Mouse (Mus musculus) layer of hippocampus, adult 2 months (tissue): ENCODE results near the gene Tead4. TPM values are rescaled to one million over a fixed set of nuclear protein-coding genes. Genes with fewer than 3 reads are reported as not detected.

ENCODE experiments used
- DNase-seq, 2 experiments: peaks; one replicate each; pipeline ENCODE4 v3.0.0; 2022; ENCODE audit warnings: low spot score in 2 of 2
- H3K27ac ChIP-seq: fragments of 200-600 bp; 2 replicates; pipeline ENCODE4 v1.8.1; 2022
- H3K4me3 ChIP-seq: fragments of 200-600 bp; 2 replicates; pipeline ENCODE4 v1.8.1; 2022; ENCODE audit warnings: mild to moderate bottlenecking
- CTCF ChIP-seq: fragments of 200-600 bp; conservative IDR thresholded peaks from 2 replicates; pipeline ENCODE4 v1.8.1; 2022; ENCODE audit warnings: antibody characterized with exemption, mild to moderate bottlenecking, moderate library complexity
- total RNA-seq, 2 experiments: library from RNA; stranded (reverse); gene quantifications; 2 replicates each; pipeline ENCODE4 v1.2.3; 2021

Tead4 gene
- total RNA-seq, 2 experiments from 2014 or later, result 0.86 to 0.87 TPM

DNA sequence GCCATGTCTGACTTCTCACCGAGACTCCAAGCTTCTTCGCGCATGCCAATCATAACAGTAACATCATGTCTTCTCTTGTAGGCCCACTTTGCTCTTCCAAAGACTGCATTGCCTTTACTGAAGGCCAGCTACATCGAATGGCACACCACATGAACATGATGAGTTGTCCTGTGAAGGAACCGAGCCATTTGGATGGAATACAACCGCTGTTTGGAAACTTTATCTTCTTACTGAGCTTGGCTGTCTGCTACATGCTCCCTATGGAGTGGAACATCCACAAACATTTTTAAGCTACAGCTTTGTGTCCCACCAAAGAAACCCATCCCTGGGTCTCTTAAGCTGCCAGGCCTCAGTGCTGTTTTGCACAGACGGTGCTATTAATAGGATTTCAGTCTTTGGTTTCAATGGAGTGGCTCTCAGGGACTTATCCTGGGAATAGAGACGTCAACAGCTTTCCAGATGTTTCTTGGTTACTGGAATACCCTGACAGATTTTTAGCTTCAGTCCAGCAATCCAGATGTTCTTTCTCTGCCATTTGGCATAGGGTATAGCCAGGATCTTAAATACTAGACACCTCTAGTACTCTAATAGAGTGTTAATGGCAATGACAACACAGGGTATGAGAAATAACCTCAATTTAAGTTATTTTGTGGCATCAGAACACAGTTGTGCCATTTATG lies 92.0 kb downstream of the Tead4 start:
- no peak overlapping the region for H3K27ac ChIP-seq
- DNase-seq, result no peak
- H3K4me3 ChIP-seq, result no peak overlapping the region
- no peak for TF ChIP-seq CTCF

DNA sequence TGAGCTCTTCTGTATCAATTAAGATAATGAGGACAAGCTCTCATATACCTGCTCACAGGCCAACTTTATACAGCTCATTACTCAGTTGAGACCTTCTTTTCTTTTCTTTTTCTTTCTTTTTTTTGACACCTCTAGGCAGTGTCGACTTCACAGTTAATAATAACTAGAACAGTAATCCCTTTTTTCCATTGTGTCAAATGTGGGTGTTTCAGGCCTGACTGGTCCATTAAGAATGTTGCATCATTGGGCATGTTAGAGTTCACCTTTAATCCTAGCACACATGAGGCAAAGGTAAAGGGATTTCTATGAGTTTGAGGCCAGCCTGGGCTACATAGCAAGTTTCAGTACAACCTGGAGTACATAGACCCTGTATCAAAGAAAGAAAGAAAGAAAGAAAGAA lies 97.1 kb downstream of the Tead4 start:
- no peak overlapping the region for H3K27ac ChIP-seq
- TF ChIP-seq CTCF, result no peak
- DNase-seq, result no peak
- H3K4me3 ChIP-seq, result no peak overlapping the region

DNA sequence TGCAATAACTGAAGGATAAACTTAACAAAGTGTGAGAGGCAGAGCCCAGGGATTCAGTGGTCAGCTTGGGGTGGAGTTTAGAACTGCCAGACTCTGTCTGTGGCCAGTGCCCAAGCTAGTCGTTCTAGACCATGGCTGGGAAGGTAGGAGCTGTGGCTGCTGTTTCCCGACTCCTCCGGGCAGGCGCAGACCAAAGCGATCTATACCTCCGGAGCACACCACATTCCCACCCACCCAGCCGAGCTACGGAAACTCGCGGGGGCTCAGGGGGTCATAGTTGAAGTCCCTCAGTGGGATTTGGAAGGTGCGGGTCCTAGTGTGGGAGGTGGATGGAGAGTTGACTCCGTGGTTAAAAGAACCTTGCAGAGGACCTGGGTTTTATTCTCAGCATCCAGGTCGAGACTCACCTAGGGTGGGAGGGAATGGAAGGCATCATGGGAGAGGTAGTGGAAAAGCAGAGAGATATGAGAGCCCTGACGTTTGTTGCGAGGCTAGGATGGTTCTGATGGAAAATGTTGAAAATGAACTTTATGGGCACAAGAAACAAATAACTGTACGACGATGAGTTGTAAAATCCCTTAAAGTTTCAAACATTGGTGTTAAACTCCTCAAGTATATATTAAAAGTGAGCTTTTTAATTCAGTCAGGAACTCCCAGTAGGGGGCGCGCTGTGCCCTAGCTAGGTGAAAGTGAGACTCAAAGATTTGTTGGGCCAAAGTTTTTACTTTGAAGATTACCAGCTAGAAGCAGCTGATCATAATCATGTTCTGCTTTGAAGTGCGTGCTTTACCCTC lies 99.6 kb downstream of the Tead4 start:
- peak; percentile 47 to 64 for DNase-seq
- TF ChIP-seq CTCF, result peak; percentile 91
- Histone ChIP-seq H3K4me3 (peak overlapping the region; percentile 73), H3K27ac (no peak overlapping the region; the same call in 1 of the 2 replicates)

DNA sequence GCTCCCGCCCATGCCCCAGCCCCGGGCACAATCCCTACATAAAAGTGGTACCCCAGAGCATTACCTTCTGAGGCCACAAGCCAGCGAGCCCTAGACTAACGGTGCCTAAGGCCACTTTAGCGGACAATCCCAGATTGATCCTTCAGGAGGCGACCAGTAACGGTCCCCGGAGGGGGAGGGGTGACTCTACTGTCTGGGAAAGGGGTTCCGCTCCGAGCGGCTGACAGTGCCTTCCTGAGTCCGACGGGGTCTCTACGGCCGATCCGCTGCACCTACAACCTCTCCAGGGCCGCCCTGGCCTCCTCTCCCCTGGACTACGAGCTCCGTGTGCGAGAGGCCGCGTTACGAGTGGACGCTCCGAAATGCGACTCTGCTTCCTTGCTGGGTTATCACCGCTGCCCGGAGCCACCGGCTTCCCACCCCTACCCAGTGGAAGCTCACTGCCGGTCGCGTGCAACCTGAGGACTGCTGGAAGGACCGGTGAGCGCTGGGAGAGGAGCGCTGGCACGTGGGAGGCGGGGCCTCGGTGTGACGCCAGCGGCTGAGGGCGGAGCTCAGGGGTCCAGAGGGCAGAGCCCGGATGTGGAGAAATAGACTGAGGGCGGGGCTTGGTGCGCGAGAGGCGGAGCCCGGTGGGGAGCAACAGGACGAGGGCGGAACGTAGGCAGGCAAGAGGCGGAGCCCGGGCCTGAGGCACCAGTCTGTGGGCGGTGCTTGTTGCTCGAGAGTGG lies 100.3 kb downstream of the Tead4 start:
- DNase-seq, result peak; percentile 99
- TF ChIP-seq CTCF, result peak; percentile 43
- Histone ChIP-seq H3K27ac (peak overlapping the region; percentile 86), H3K4me3 (peak overlapping the region; percentile 73)

DNA sequence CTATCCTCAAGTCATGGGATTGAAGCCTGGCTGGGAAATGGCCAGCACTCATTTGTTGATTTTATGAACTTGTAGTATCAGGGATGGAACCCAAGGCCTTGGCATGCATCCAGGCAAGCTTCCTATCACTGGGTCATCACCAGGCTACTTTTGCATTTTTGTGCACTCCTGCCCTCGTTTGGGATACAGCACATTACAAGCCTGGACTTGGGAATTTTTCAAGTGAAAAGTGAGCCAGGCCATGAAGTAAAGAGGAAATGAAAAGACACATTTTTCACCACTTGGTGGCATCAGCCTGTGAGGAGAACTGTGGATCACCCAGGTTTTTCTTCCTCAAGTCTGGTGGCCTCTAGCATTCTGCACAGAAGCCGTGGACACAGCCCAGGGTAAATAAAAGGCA lies 117.1 kb downstream of the Tead4 start:
- Histone ChIP-seq H3K4me3 (no peak overlapping the region), H3K27ac (no peak overlapping the region)
- DNase-seq, result no peak
- TF ChIP-seq CTCF, result peak; percentile 62

DNA sequence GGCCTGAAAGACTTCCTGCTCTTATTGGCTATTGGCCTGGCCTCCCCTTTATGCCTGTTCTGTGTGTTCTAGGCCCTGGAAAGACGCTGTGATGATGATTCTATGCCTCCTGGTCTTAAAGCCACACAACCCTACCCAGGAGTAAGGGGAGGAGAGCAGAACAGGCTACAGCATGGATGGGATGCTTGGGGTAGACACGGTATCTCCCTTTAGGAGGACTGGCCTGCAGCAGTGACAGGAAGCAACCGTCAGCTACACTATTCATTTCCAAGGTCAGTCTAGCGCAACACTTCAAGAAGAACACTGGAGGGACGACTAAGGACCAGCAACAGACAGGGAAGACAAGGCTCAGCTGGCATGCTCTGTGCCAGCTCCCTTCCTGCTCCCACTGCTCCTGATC lies 119.4 kb downstream of the Tead4 start:
- no peak for DNase-seq
- Histone ChIP-seq H3K27ac (no peak overlapping the region), H3K4me3 (no peak overlapping the region)
- no peak for TF ChIP-seq CTCF

DNA sequence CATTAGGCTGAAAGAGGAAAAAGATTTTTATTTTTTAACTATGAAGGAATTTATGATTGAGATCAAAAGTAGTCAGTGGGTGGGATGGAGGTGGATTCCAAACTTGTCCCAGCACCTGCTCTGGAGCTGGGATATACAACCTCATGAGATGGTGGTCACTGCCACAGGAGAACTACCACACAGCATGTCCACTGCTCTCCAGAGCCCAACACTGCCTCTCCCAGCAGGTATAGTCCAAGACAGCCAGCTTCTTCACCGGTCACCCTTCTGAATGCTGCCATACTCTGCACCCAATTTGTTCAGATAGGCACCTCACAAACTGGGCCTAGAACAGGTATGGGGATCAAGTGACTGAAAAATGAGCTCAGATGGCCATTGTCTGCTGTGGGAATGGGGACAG lies 121.0 kb downstream of the Tead4 start:
- no peak for DNase-seq
- Histone ChIP-seq H3K27ac (no peak overlapping the region), H3K4me3 (no peak overlapping the region)
- TF ChIP-seq CTCF, result no peak

DNA sequence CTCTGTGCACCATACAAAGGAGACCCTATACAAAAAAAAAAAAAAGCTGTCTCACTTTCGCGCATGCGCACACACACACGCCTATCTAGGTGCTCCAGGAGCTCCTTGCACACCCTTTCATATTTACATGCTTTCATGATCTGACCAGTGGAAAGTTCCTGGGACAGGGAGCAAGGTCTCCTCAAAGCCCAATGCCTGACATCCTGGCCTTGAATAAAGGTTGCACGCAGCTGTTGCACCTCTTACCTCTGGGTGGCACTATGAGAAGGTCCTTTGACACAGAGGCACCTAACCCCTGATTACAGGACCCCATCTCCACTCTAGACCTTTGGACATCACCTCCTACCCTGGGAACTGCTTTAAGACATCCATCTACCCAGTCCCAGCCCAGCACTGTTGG lies 121.4 kb downstream of the Tead4 start:
- Histone ChIP-seq H3K27ac (no peak overlapping the region), H3K4me3 (no peak overlapping the region)
- no peak for DNase-seq
- TF ChIP-seq CTCF, result peak; percentile 42

DNA sequence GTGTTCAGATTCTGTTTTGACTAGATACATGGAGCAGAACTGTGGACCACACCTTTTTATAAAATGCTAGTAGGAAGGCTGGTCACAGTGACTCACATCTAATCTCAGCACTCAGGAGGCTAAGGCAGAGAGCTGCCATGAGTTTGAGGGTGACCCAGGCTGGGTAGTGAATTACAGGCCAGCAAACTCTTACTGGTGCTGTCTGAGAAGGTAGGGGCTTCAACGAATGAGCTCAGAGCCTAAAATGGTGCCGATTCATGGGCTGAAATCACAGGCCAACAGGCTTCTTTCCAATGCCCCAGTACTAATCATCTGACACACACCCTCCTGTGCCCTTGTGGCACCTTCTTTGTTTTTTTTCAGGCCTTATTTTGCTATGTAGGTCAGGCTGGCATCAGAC lies 121.9 kb downstream of the Tead4 start:
- TF ChIP-seq CTCF, result no peak
- H3K27ac ChIP-seq, result no peak overlapping the region
- no peak overlapping the region for H3K4me3 ChIP-seq
- DNase-seq, result no peak

Other genes with a start within 250 kb of the Tead4 start
- 10 to 100 TPM; 42.2 to 45.6 TPM for gene Tspan9, start 157.2 kb downstream of the Tead4 start, total RNA-seq
- 10 to 100 TPM; 23.1 to 24.8 TPM for gene Tulp3, start 55.0 kb upstream of the Tead4 start, total RNA-seq
- 10 to 100 TPM; 18.2 to 18.3 TPM for gene Rhno1, start 62.1 kb upstream of the Tead4 start, total RNA-seq
- gene Foxm1, start 62.1 kb upstream of the Tead4 start, total RNA-seq, result 1 to 10 TPM; 1.8 to 3.5 TPM
- 1 to 10 TPM; 1.3 to 1.5 TPM for gene Tex52, start 74.6 kb upstream of the Tead4 start, total RNA-seq
- not detected for gene Gm44596, start 74.7 kb upstream of the Tead4 start, total RNA-seq
- gene Nrip2, start 98.5 kb upstream of the Tead4 start, total RNA-seq, result 10 to 100 TPM; 18.4 to 20.3 TPM
- gene Itfg2, start 124.1 kb upstream of the Tead4 start, total RNA-seq, result 10 to 100 TPM; 23.8 to 28.6 TPM
- 100 to 1,000 TPM; 105 to 115 TPM for gene Fkbp4, start 137.9 kb upstream of the Tead4 start, total RNA-seq
- gene Pzp, start 225.9 kb upstream of the Tead4 start, total RNA-seq, result not detected